Mouse (Mus musculus) limb, embryonic 11.5 days (tissue): ENCODE data around the gene Vps9d1. TPM values are rescaled to one million over a fixed set of nuclear protein-coding genes. Genes with fewer than 3 reads are reported as not detected.

Experiments used
- ATAC-seq: fragments of 200-750 bp; cut with Nextera tagmentation; 2 replicates; pipeline ENCODE4 v1.8.0; 2017; ENCODE audit warnings: low read depth; ENCODE audit not compliant: insufficient number of reproducible peaks, low FRiP score, low TSS enrichment
- DNase-seq: peaks from one replicate; pipeline ENCODE4 v3.0.0-alpha.2; 2015; ENCODE audit warnings: low spot score
- H3K27ac ChIP-seq: fragments of 300-500 bp; sonication (generic); replicated peaks from 2 replicates; pipeline ENCODE4 v1.5.1; 2014; ENCODE audit warnings: low read depth, mild to moderate bottlenecking, low read length
- H3K27me3 ChIP-seq: fragments of 300-500 bp; sonication (generic); 2 replicates; pipeline ENCODE4 v1.6.1; 2014; ENCODE audit warnings: mild to moderate bottlenecking, low read length, mixed read lengths; ENCODE audit not compliant: control insufficient read depth, insufficient read depth
- H3K36me3 ChIP-seq: fragments of 300-500 bp; sonication (generic); 2 replicates; pipeline ENCODE4 v1.6.1; 2014; ENCODE audit warnings: mild to moderate bottlenecking, low read length, moderate library complexity, mixed read lengths; ENCODE audit not compliant: control insufficient read depth, insufficient read depth
- H3K4me1 ChIP-seq: fragments of 300-500 bp; sonication (generic); 2 replicates; pipeline ENCODE4 v1.6.1; 2014; ENCODE audit warnings: low read length, mixed read lengths; ENCODE audit not compliant: control insufficient read depth, insufficient read depth
- H3K4me2 ChIP-seq: fragments of 300-500 bp; sonication (generic); 2 replicates; pipeline ENCODE4 v1.6.1; 2014; ENCODE audit warnings: low read depth, mild to moderate bottlenecking, moderate library complexity; ENCODE audit not compliant: severe bottlenecking
- H3K4me3 ChIP-seq: fragments of 300-500 bp; sonication (generic); 2 replicates; pipeline ENCODE4 v1.5.1; 2014; ENCODE audit warnings: low read depth, low read length
- H3K9ac ChIP-seq: fragments of 300-500 bp; sonication (generic); 2 replicates; pipeline ENCODE4 v1.6.1; 2014; ENCODE audit warnings: mild to moderate bottlenecking, low read length
- H3K9me3 ChIP-seq: fragments of 300-500 bp; sonication (generic); 2 replicates; pipeline ENCODE4 v1.6.1; 2016; ENCODE audit warnings: low read length; ENCODE audit not compliant: control insufficient read depth
- WGBS: fragments of 180-500 bp; shearing (Covaris S2); extraction: QIAGEN DNeasy Blood & Tissue Kit; methylation state at CpG from one replicate; pipeline ENCODE4 v1.1.7; 2014; 5-methylcytosine and 5-hydroxymethylcytosine counted together
- polyA plus RNA-seq: library from polyadenylated mRNA; unstranded; fragments of >200 nt; fragmentation: Nextera tagmentation; extraction: Ambion mirVana; gene quantifications from 2 replicates; pipeline ENCODE4 v1.2.1, GENCODE M21; 2014

Gene Vps9d1
- polyA plus RNA-seq, 1 experiment from 2014 or later: 25.6 TPM

DNA sequence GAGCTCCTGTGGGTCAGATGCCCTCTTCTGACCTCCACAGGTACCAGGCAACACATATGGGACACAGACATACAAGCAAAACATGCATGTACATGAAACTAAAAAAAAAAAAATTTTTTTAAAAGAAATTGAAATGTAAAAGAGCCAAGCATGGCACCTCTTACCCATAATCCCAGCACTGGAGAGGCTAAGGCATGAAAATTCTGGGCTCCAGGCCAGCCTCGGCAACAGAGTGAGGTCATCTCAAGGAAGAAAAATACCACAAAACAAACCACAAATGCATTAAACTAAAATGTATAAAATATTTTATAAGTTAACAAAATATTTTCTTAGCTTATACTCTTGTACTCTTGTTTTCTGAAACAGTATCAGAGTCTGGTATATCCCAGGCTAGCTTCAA, 33.2 kb downstream of the Vps9d1 start:
- Histone ChIP-seq H3K4me3 (no peak overlapping the region), H3K4me1 (peaks cover 9% of the 10 kb centered on the region; the same call in 1 of the 2 replicates), H3K27ac (no peak overlapping the region), H3K4me2 (no peak overlapping the region), H3K36me3 (no peaks in the 10 kb centered on the region), H3K27me3 (no peaks in the 10 kb centered on the region; the same call in 1 of the 2 replicates), H3K9me3 (no peaks in the 10 kb centered on the region), H3K9ac (no peak overlapping the region)
- DNase-seq (no peak), ATAC-seq (no peak)
- 83% methylated on average over 1 of the region's 1 CpGs for WGBS

GRCm38 (mm10) chr8:123215430-123215829, 38.7 kb downstream of the Vps9d1 start:
- H3K4me1 ChIP-seq: peaks cover 10% of the 10 kb centered on the region; the same call in 1 of the 2 replicates
- no peaks in the 10 kb centered on the region for H3K27me3 ChIP-seq
- no peaks in the 10 kb centered on the region for H3K9me3 ChIP-seq
- WGBS: 80% methylated on average over 3 of the region's 3 CpGs
- DNase-seq (no peak), ATAC-seq (no peak)
- H3K27ac ChIP-seq: no peak overlapping the region
- no peaks in the 10 kb centered on the region for H3K36me3 ChIP-seq
- no peak overlapping the region for H3K9ac ChIP-seq
- H3K4me2 ChIP-seq: no peak overlapping the region
- H3K4me3 ChIP-seq: no peak overlapping the region

GRCm38 (mm10) chr8:123213118-123213772, 40.9 kb downstream of the Vps9d1 start:
- H3K4me2 ChIP-seq: peak overlapping the region; percentile 90
- H3K27me3 ChIP-seq: no peaks in the 10 kb centered on the region
- 14% methylated on average over 22 of the region's 22 CpGs for WGBS
- no peak for DNase-seq
- 0 out of 2 replicates have a peak, but pooled peaks have one; percentile 16 for ATAC-seq
- H3K27ac ChIP-seq: no peak overlapping the region
- peak overlapping the region; percentile 79 for H3K4me3 ChIP-seq
- peak overlapping the region; percentile 58 for H3K9ac ChIP-seq
- peaks cover 7% of the 10 kb centered on the region for H3K36me3 ChIP-seq
- H3K9me3 ChIP-seq: no peaks in the 10 kb centered on the region
- H3K4me1 ChIP-seq: peaks cover 10% of the 10 kb centered on the region; the same call in 1 of the 2 replicates

DNA sequence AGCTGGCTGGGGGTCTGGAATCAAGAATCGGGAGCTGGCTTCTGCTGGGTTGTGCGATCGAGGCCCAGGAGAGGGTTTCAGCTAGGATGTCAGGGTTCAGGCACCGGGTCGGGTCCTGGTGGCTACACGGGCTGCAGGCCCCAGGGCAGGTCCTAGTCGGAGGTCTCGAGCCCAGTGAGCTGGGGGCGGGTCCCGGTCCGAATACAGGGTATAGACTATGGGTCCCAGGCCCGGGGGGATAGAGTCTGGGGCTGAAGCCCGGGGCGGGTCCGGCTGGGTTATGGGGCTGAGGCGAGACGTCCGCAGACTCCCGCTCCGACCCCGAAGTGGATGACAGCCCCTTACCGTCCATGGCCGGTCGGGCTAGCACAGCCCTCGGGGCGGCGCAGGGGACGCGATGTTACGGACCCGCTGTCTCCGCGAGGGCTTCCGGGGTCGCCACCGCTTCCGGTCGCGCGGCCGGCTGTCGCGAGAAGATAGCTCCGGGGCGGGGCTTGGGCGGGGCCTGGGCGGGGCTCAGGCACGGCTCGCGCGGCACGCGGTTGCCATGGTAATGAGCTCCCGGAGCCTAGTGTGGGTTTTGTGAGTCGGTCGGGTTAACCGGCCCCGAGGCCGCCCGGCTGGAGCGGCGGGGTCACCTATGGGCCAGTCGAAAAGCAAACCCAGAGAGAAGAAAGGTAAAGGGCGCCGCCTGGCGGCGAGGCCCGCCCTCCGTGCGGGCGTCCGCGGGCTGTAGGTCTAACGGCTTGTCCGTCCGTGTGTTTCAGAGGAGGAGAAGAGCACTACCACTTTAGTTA, 41.6 kb downstream of the Vps9d1 start, which contains the start of the genes Chmp1a and Spata33:
Chmp1a (minus strand) TSS at position 443 of the 797 bp plus-strand sequence.
Spata33 (plus strand) TSS at position 512 of the 797 bp plus-strand sequence.
- Histone ChIP-seq H3K4me1 (peaks cover 10% of the 10 kb centered on the region; the same call in 1 of the 2 replicates), H3K36me3 (peaks cover 7% of the 10 kb centered on the region), H3K27ac (no peak within 1 kb of the TSS), H3K4me2 (peak within 1 kb of the TSS; percentile 90), H3K9me3 (no peaks in the 10 kb centered on the region), H3K9ac (peak within 1 kb of the TSS; percentile 86), H3K4me3 (peak within 1 kb of the TSS; percentile 79), H3K27me3 (no peaks in the 10 kb centered on the region)
- under 1% methylated on average over 74 of the region's 76 CpGs for WGBS
- peak; percentile 95 for ATAC-seq
- peak; percentile 97 for DNase-seq

DNA sequence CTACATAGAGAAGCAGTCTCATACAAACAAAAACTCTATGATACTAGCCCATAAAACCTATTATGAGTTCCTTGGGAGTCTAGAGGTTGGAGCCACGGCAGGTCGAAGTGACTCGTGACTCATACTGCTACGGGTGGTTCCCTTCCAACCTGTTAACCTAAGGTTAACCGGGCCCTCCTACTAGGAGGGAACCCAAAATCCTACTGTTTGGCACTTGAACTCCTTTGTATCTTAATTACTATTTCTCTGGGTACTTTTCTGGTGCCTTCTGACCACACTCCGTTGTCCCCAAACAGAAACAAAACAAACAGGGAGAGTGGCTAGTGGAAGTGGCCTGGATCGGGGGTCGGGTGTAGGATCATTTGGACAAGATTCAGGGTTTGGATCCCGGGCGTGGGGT, 42.3 kb downstream of the Vps9d1 start:
- Histone ChIP-seq H3K27me3 (no peaks in the 10 kb centered on the region), H3K4me2 (peak overlapping the region; percentile 90), H3K4me1 (peaks cover 10% of the 10 kb centered on the region; the same call in 1 of the 2 replicates), H3K9me3 (no peaks in the 10 kb centered on the region), H3K4me3 (peak overlapping the region; percentile 79), H3K27ac (no peak overlapping the region), H3K36me3 (peaks cover 10% of the 10 kb centered on the region), H3K9ac (peak overlapping the region; percentile 86)
- ATAC-seq (no peak), DNase-seq (no peak)
- 57% methylated on average over 10 of the region's 10 CpGs for WGBS

- Histone ChIP-seq H3K27me3 (no peaks in the 10 kb centered on the region), H3K9me3 (no peaks in the 10 kb centered on the region), H3K9ac (no peak overlapping the region), H3K4me2 (no peak overlapping the region), H3K4me1 (no peaks in the 10 kb centered on the region), H3K27ac (no peak overlapping the region), H3K4me3 (no peak overlapping the region), H3K36me3 (peaks cover 5% of the 10 kb centered on the region; the same call in 1 of the 2 replicates)
- no peak for ATAC-seq
- DNase-seq: no peak
- 88% methylated on average over 3 of the region's 3 CpGs for WGBS
Observed at GRCm38 (mm10) chr8:123203571-123203970, 50.6 kb downstream of the Vps9d1 start.

- Histone ChIP-seq H3K27me3 (no peaks in the 10 kb centered on the region), H3K9me3 (no peaks in the 10 kb centered on the region), H3K4me2 (no peak overlapping the region), H3K27ac (no peak overlapping the region), H3K4me1 (no peaks in the 10 kb centered on the region), H3K36me3 (peaks cover 2% of the 10 kb centered on the region; the same call in 1 of the 2 replicates), H3K9ac (no peak overlapping the region), H3K4me3 (no peak overlapping the region)
- ATAC-seq: 0 out of 2 replicates have a peak, but pooled peaks have one; percentile 11
- peak; percentile 92 for DNase-seq
- WGBS: 35% methylated on average over 5 of the region's 5 CpGs
Observed at GRCm38 (mm10) chr8:123202288-123202687, 51.9 kb downstream of the Vps9d1 start.

- H3K9me3 ChIP-seq: no peaks in the 10 kb centered on the region
- H3K27ac ChIP-seq: no peak overlapping the region
- no peak overlapping the region for H3K4me3 ChIP-seq
- H3K4me1 ChIP-seq: no peaks in the 10 kb centered on the region
- H3K36me3 ChIP-seq: no peaks in the 10 kb centered on the region
- WGBS: 73% methylated on average over 14 of the region's 14 CpGs
- DNase-seq (no peak), ATAC-seq (no peak)
- H3K9ac ChIP-seq: no peak overlapping the region
- H3K4me2 ChIP-seq: no peak overlapping the region
- no peaks in the 10 kb centered on the region for H3K27me3 ChIP-seq
Observed at GRCm38 (mm10) chr8:123199864-123200263, 54.3 kb downstream of the Vps9d1 start.
